Mouse (Mus musculus): ENCODE results near the gene Wwox.

Wwox gene

DNA sequence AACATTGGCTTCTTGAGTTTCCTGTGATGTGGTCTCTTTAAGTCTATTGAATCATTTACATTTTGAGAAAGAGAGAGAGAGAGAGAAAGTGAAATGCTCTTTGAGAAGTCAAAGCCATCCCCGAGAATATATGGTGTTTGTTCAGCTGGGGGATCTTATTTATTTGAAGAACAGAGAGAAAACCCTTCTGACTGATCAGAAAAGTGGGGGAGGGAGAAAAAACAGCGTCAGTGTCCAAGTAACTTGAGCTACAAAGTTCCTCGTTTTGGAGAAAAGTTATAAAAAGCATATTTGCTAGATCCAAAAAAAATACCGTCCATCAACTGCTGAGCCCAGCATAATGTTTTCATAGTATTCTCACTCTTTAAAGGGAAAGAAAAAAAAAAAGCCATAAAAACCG, 283.2 kb downstream of the Wwox start:
- DNase-seq (ENCODE audit: low read depth in 2 of 2, low spot score in 2 of 2) = no peak

DNA sequence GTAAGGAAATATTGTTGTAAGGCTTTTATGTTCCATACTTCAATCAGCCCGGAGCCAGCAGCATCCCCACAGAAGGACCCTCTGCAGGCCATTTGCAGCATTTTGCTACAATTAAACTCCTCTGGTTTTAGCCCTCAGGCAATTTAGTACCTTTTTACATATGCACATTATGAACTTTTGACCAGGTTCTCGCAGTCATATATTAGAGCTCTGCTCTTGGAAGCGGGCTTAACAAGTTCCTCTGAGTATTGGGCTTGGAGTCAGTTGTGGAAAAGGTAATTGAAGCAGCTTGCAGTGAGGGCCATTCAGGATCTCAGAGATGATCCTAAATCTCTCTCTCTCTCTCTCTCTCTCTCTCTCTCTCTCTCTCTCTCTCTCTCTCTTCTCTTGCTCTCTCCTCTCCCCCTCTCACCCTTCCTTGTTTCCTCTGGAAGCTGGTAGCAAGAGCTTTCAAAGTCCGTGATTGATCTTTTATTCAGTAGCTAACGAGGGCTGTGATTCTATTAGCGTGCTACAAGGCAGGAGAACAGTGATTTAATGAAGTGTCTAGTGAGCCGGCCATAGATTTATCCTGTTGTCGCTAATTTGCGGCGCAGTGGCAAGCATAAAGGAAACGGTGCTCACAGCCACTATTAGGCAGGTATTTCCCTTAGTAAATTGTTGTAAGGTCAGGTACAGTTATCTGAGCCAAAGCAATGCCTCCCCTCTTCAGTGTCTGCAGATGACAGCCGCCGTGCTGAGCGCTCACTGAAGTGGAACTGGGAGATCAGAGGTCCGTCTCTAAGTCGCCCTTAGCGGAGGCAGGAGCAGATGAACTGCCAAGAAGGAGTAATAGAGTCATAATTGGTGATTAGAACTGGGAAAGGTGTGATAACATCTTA, 292.0 kb downstream of the Wwox start:
- DNase-seq (ENCODE audit: low read depth in 2 of 2, low spot score in 2 of 2) = no peak

DNA sequence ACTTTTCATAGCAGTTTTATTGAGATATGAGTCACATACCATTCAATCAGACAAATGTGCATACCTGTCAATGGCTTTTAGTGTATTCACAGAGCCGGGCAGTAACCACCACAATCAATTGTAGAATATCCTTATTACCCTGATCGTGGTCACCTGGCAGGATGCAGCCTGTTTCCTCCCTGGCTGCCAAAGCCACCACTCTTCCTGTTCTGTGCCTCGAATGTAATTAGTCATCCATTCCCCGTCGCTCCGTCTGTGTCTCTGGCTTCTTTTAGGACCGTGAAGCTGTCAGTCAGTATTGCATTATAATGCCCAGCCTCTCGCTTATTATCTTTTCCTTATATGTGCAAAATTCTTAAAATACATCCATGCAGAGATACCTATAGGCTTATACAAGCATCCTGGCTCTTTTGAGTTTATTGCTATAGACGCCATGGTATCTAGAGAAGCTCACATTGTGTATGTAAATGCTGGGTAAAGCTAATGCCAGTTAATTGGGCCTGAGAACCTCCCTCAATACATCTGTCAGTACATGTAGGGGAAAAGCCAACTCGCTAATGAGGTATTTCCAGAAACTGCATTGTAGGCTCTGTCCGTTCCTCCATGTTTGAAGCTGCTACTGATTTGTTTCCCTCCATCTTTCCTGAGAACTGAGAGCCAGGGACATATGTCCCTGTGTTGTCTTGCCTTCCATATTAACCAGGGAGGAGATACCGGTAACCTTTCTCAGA, 303.9 kb downstream of the Wwox start:
- DNase-seq (ENCODE audit: low read depth in 2 of 2, low spot score in 2 of 2) = no peak

DNA sequence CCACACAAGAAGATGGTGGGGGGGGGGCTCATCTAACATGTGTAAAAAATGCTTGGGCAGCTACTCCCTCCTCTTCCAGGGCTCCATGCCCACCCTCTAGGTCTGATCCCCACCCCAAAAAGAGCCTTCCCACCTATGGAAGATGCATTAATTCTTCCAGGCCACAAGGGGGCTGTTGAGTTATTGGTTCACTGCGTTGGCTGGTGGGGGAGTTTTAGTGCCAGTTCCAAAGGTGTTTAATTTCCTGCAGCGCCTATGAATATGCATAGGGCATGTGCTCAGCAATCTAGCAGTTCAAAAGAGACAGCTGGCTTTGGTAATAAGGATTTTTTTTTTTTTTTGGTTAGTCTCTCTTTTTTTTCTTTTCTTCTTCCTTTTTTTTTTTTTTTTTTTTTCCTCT, 306.9 kb downstream of the Wwox start:
- DNase-seq (ENCODE audit: low read depth in 2 of 2, low spot score in 2 of 2) = no peak

DNA sequence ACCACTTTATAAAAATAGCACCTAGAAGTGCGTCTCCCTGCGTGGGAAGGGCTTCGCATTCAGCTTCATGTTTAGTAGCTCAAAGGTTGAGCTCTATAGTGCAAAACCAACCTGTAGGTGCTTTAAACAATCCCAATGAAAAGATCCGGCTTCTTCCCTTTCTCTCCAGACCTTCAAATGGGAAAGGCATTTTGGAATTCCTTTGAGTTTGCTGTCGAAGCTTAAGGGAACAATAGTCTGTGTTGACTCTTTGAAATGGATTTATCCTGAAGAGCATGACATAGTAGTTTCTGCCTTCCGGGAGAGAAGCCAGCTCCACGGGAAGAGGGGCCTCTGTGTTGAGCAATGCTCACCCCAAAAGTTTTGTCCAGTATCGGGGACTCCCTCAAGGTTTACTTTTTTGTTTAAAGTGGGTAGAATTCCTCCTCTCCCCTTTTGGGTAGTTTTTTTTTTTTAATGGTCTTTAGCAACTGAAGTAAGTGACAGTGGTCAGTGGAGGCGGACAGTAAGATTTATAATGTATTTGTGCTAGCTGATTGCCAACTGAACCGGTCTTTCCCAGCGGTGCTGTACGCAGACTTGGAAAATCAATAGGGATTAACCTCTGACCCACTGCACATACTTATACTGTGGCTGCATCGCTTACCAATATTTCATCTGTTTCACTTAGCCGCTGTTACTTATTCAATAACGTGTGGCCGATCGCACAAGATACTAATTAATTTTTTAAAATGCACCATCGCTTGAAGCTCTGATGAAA, 312.1 kb downstream of the Wwox start:
- no peak for DNase-seq (ENCODE audit: low read depth in 2 of 2, low spot score in 2 of 2)

DNA sequence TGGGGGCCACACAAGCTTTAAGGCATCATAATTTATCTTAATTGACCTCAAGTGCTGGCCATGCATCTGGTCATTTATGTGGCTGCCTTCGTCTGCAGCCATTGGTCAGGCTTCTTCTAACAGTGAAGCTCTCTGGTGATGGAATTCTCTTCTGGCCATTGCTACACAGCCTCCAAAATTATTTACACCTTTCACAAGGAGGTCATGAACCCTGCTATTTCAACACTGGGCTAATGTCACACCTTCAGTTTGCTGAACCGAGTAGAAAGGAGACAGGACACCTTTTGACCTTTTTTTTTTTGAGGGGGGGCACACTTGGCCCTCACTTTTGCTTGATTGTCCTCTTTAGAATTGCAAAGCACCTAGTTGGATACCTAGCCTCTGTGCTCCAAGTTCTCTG, 320.2 kb downstream of the Wwox start:
- DNase-seq (ENCODE audit: low read depth in 2 of 2, low spot score in 2 of 2) = no peak

DNA sequence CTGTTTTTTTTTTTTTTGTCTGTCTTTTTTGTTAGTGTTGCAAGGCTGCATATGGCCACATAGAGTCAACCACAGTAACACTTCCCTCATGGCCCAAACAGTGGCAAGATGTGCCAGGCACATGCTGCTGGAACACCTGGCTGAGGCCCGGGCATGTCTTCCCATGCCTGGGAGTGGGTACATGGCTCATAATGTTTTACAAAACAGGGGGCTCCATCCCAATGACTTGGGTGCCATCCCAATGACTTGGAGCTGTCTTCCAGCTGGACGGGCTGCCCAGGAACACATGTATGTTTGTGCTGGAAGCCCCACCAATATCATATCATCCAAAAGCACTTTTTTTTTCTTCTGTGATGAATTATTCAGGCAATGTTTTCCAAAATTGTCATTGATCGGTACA, 329.1 kb downstream of the Wwox start:
- DNase-seq (ENCODE audit: low read depth in 2 of 2, low spot score in 2 of 2) = no peak

DNA sequence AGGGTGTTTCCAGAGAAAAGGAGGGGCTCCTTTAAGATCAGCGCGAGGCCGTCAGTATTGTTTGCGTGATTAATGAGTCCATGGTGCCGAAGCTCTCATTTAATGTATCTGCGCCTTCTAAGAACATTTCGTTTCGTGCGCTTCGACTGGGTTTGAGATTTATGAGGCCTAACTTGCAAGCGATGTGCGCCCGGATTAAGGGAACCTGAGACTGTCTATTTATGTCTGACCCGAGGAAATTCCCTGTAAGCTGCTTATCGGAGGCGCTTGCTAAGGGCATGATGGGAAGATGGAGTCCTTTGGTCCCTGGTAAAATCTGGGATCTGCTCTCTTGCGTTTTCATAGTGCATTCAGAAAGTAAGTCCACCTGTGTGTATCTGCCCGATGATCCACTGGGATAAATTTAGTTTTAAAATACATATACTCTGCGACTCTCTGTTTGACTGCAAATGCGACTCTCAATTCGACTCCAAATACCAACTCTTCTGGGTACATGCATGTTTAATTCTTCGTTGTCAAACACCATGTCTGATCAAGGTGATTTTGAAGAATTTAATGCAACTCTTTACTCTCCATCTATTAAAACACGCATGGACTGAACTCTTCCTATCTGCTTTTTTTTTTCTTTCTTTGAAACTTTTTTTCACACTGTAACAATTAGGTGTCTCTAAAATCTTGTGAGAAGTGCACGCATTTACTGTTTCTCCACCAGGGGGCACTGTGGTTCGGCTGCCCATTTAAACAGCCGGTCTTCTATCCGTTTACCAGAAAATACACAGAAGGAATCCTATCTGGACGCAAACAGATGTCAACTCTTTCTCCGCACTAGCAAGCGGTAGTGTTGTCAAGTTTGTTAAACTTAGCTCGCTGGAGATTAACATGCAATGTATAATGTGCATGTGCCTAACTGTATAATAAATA, 331.7 kb downstream of the Wwox start:
- peak; percentile 73 to 81 for DNase-seq (ENCODE audit: low read depth in 2 of 2, low spot score in 2 of 2)

DNA sequence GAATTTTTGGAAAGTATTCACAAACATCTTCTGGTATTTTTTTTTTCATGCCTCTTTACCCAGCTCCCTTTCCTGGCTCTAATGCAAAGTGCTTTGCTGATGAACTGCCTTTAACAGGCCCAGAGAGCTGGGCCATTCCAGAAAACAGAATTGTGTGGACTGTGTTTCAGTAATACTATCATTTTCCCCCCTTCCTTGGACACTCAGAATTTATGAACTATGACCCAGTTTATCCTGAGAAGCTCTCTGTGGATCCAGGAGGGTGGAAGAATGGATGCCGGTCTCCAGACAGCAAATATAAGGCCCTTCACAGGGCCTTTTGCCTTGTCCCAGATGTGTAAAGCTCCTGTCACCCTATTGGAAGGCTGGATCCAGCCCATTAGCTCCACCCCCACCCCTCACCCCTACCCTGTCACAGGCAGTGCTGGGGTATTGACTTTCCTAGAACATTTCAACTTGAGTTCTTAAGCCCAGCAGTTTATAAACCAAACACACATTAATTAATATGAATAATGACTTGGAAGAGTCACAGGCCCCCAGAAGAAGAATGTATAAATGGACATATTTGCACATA, 332.9 kb downstream of the Wwox start:
- DNase-seq (ENCODE audit: low read depth in 2 of 2, low spot score in 2 of 2) = no peak

DNA sequence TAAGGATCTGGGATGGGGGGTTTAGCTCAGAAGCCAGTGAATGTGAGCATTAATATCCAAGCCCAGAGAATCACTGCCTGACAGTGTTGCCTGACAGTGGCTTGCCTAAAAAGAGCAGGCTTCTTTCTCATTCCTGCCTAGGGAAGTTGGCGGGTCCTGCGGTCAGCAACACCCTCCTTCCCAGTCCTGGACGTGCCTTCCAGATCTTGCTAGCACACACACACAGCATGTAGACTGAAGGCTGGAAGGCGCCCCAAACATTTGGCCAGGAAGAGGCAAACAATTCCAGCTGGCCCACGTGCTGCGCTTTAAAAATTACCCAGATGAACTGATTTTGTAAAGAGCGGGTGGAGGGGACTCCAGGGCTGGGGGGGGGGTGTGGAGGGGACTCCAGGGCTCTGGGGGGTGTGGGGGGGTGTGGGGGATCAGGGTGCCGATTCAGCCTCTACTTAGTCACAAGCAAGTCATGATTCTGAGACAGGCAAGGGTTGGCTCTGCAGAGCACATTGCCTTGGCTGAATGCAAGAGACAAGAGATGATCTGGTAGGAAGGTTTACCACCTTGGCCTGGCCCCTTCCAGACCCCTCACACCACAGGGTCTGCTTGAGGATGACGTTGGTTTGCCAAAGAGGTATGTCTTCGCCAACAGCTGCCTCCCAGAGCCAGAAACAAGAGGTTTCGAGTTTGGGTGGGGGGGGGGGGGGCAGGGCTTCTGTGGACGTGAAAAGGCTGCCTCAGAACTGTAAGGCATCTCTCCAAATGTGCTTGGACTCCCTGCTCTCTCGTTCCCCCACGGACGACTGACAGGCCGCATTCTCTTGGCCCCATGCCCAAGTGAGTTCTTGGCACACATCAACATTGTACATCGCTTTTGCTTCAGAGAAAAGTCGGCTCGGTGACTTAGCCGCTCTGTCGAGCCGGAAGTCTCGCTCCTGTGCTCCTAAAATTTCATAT, 334.3 kb downstream of the Wwox start:
- no peak for DNase-seq (ENCODE audit: low read depth in 2 of 2, low spot score in 2 of 2)

DNA sequence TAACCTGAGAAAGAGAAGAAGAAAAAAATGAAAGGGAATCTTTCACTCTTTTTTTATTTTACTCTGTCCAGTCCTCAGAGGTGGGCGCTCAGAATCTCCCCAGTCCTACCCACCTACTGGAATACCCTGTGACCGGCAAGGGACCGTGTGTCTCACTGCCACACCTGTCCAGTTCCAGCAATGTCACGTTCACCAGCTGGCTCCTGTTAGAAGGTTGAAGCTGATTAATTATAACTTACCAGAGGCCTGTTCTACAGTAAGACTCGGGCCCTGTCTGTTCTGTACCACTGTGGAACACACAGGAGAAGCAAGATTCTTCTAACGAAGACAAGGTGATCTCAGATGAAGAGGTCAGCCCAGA, 334.9 kb downstream of the Wwox start:
- DNase-seq (ENCODE audit: low read depth in 2 of 2, low spot score in 2 of 2) = no peak

DNA sequence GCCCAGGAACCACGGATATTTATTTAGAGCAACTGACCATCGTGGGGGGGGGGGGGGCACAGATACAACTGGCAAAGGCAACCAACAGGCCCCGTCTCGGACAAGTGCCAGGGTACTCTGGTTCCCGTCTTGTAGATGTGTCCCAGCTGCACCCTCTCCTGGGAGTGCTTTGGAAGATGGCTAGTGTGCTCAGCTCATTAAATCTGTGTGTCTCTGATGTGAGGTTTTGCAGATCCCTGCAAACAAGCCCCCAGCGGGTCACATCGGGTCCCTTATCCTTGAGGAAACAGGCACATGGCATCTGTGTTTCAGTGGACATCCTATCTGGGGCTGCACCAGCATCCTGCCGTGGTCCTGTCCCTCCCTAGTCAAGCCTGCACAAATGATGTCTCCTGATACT, 336.1 kb downstream of the Wwox start:
- no peak for DNase-seq (ENCODE audit: low read depth in 2 of 2, low spot score in 2 of 2)

DNA sequence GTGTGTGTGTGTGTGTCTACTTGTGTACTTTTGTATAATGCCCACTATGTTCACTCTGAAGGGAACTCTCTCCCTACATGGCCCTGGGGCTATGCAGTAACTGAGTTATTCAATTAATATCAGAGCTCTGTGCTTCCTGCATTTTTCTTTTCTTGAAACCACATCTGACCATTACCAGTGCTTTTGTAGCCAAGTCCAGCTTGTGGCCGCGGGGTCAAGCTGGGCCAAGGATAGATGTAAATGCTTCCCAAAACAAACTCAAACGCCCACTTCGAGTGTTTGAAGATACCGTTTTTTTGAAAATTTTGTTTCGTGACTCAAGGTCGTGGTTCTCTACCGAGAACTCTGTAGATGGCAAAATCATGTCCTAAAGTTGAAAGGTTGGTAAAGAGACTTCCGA, 337.2 kb downstream of the Wwox start:
- no peak for DNase-seq (ENCODE audit: low read depth in 2 of 2, low spot score in 2 of 2)

DNA sequence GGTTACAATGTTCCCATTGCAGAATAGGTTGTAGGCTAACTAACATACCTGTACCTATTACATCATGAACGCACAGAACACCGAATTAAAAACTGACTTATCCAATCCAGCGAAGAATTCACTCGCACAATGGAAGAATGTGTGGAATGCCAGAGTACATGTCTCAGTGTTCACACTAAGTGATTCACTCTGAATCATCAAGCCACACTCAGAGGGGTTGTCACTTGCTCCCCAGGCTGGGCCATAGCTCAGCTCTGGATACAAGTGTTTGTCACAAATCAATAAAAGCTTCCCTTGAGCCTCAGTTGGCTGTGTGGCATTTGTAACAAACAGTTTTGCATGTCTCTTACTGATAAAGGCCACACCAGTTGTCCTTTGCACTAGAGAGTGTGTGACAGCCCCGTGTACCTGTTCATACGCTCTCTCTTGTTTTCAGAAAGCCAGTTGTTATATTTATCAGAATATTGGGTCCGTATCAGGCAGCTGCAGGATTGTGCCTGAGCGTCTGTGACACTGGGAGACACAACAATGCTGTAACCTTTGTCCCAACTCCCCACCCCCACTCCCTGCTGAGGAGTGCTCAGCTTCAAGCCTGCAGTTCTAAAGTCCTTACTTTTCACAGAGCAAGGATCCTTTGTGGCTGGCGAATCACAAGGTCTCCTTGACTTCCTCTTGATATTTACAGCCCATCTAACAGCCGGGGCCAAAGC, 338.0 kb downstream of the Wwox start:
- no peak for DNase-seq (ENCODE audit: low read depth in 2 of 2, low spot score in 2 of 2)

DNA sequence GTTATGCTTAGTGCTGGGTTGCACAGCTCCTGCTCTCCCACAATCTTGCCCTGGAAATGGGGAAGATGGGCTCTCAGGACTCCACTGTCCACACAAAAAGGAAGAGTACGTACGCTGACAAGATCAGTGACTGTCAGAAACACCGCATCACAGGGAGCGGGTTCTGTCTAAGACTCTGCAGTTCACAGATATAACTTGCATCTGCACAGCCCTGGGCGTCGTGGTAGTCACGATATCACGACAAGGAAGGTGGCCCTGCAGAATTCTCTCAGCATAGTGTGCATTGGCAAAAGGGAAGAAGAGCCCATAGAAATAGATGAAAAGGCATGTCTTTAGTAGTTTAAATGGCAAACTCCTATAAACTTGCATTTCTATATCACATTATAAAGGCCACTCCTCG, 339.5 kb downstream of the Wwox start:
- no peak for DNase-seq (ENCODE audit: low read depth in 2 of 2, low spot score in 2 of 2)

DNA sequence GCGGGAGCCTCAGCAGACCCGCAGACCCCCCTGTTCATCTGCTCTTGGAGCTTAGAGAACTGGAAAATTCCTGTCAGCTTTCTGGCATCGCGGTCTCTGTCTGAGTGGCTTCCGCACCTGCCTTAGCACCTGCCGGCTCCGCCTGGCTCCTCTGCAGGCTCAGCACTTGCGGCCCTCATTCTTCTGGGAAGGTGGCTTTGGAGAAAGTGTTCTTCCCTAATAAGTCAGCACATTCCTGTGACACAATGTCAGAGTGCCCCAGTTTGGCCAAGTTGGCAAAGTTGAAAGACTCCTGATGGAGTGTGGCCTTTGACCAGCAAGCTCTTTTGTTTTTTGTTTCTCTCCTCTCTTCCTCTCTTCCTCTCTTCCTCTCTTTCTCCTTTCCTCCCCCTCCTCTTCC, 343.9 kb downstream of the Wwox start:
- DNase-seq (ENCODE audit: low read depth in 2 of 2, low spot score in 2 of 2) = no peak

DNA sequence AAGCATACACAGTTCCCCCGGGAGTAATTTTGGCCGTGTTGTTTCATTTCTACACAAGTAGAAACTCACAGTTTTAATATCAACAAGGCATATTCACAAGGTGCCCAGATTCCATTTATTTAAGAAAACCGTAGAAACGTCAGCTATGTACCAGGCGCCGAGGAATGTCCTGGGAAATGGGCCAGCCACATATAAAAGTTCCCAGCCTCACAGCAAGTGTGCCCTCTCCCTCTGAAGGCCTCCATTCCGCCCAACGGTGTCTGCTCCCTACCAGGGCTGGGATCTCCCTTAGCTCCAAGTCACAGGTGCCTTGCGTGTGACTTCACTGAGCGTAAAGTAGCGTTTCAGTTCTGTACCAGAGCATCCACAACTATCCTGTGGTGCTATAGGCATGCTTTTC, 346.4 kb downstream of the Wwox start:
- DNase-seq (ENCODE audit: low read depth in 2 of 2, low spot score in 2 of 2) = no peak

DNA sequence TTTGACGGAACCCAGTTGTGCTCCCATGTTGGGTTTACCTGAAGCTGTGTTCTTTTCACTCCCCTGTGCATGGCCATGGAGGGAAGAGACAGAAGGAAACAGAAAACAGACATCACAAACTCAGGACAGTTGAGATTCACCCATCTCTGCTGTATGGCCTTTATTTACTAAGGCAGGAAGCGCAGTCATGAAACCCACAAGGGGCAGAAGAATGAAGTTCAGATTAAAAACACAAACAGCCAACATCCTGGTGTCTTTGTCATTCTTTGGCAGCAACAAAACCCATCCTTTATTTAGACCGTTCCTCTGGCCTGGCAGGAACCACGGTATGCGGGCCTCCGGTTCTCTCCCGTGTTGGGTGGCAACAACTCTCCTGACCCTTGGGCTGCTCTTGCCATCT, 350.2 kb downstream of the Wwox start:
- DNase-seq (ENCODE audit: low read depth in 2 of 2, low spot score in 2 of 2) = peak; percentile 29 to 41

DNA sequence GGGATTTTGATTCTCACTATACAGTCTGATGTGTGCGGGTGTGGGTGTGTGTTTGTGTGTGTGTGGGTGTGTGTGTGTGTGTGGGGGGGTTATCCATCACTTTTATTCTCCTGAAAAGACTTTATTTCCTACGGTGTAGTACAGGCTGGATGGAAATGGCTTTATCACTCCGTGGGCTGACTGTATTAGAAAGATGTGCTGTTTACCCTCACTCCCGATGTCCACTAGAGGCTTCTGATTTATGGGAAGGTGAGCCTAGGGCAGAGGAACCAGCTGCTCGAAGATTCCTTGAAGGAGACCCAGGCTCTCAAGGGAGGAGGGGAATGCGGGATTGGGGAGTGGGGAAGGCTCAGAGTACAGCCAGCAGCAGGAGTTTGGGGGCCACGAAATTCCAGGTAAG, 351.3 kb downstream of the Wwox start:
- no peak for DNase-seq (ENCODE audit: low read depth in 2 of 2, low spot score in 2 of 2)

All from CD8-positive naive resting alpha-beta T cell, adult 2 months (primary cell).